Mouse (Mus musculus): ENCODE results near the gene Zmym4.
A peak's percentile ranks its signal among the peaks of the same experiment; 100 is the strongest.
"Not testable (repeated sequence)": the region's sequence is repeated elsewhere in the genome, so short reads cannot be mapped to it uniquely, and the experiment has no call there.

Gene Zmym4

DNA sequence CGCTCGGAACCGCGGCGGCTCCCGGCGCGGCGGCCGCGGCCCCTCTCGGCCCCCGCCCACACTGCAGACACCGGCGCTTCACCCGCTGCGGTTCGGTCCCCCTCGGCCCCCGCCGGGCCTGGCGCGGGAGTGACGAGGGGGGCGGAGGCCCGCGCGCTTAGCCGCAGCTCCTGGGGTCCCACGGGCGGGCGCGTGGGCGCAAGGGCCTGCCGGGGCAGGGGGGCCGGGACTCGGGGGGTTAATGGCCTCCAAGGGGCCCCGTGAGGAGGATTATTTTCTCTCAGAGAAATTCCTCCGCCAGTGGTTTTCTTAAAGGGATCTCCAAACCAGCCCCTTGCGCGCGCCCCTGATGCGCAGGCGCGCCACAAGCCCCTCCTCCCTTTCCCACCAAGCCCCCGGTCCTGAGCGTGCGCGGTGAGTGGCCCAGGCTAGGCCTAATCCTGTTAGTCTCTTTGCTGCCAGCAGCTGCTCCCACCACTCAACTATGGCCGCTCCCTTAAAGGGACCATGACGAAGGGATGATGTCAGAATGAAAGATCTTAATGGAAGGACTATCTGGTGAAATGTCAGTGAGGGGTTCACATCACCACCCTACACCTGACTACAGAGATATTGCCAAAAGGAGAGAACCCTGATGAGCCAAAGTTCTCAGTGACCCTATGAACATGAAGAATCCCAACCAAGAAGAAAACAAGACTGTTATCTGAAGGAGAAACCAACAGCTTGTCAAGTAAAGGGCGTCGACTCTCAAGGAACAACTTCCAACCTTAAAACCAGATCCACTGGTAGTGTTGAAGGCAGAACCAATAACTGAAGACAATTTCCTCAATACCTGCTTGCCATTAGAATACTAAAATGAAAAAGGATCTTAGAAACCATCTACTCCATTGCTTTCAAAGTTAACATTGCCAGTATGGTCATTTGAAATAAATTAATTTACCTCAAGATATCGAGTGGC is at the start of gene Zmym4:
Gene Zmym4, minus strand, starts transcription at position 272 of the 958 bp plus-strand sequence.
- peak; percentile 96 for DNase-seq

DNA sequence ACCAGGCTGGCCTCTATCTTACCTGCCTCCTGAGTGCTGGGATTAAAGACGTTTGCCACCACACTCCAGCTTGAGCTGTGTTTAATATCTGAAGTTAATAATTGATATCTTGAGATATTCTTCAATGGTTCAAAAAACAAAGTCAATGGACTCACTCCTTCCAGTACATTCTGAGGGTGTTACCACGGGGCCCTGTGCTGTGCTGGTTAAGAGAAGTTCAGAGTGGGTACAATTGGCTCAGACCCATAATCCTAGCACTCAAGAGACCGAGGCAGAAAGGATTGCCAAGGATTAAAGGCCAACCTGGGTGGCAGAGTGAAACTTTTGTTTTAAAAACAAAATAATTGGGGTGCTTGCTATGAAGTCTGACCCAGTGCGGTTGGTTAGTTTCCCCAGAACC is 48.4 kb upstream of the Zmym4 start:
- no peak for DNase-seq

DNA sequence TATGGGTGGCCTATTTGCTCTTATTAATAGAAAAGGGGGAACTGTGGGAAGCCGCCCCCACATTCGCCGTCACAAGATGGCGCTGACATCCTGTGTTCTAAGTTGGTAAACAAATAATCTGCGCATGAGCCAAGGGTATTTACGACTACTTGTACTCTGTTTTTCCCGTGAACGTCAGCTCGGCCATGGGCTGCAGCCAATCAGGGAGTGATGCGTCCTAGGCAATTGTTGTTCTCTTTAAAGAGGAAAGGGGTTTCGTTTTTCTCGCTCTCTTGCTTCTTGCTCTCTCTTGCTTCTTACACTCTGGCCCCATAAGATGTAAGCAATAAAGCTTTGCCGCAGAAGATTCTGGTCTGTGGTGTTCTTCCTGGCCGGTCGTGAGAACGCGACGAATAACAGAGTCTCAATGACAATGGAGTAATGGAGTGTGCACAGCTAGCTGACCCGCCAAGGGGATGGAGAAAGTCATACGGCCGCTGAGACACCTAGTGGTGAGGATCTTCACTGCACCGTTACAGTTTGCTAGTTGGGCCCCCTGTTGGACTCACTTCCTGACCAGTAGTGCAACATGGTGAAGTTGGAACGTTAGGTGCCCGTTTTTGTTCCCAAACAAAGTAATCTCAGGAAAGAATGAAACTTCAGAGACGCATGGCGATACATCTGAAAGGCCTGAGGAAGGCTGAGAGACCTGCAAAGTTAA is 47.5 kb upstream of the Zmym4 start:
- peak; percentile 82 for DNase-seq

DNA sequence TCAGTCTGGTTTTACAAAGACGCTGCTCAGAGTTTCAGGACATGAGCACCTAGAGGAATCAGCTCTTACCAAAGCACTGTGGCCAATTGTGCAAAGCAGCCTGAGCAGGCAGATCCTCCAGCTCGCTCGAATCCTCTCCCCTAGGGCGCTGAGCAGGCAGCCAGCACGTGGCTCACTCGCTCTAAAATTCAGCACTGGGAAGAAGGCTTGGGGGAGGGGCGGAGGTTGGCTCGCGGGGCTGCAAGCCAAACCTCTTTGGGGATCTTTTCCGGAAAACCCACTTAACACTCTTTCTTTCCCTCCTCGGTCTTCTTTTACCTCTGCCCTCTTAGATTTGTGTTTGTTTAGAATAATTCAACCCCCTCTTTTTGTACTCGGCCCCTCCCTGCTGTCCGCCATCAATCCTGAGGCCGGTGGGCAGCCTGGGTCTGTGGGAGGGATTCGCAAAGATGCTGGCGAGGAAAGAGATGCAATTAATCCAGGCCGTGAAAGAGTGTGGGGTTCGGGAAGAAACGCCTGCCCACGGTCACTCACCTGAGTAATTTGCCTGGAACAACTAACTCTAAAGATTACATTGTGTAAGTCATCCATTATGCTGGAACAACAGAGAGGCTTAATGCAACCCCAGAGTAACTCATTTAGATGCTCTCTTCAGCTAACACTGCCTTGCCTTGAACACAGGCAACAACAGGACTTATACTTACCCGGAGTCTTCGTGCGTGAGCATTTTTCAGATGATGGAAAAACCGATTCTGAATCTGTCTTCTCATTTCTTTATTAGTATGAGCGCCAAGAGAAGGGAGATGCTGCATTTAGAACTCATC is 37.4 kb upstream of the Zmym4 start:
- peak; percentile 62 for DNase-seq

DNA sequence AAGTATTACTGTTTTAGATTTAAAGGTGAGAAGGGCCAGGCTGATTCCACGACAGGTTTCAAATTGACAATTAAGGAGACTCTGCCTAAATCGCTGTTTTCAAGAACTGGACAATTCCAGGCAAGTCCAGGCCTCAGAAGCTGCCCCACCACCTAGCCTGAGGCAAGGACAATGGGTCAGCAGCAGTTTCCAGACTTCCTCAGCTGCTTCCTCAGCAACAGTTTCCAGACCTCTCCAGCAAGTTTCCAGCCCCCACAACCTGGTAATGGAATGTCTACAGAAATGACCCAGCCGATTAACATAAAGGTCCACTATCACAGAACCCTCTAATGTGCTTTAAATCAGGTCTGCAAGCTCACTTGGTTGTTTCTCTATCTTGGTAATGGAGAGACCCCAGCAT is 36.4 kb upstream of the Zmym4 start:
- no peak for DNase-seq

DNA sequence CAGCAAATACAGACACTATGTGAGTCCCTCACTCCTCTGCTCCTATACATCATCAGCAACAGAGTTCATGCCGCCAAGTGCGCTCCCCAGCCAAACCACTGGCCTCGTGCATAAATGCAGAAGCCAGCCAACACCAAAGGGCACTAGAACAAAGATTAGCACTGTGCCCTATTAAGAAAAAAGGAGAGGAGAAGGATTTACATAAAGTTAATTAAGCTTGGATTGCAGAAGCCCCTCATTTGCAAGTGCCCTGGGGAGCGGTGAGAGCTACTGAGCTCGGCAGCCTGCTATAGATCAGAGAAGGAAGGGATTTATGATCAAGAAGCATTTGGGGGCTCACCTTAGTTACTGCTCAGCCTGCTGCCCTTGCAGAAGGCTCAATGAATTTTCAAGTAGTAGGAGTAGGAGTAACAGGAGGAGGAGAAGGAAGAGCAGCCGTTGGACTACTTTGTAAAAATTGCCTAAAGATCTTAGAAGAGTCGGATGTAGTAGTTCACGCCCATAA is 32.7 kb upstream of the Zmym4 start:
- DNase-seq = no peak

DNA sequence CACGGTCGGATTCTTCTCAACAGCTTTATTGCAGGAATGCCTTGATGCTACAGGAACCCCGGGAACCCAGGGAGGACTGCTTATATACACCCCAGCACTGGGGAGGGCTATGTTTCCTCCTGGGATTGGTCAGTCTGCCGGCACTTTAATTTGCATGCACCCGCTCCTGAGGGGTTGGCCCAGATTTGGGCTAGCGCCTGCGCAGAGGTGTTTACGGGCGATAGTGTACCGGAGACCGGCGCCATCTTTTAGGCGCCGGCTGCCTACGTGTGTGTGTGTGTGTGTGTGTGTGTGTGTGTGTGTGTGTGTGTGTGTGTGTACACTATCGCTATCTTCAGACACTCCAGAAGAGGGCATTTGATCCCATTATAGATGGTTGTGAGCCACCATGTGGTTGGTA is 31.4 kb upstream of the Zmym4 start:
- not testable (repeated sequence) for DNase-seq

DNA sequence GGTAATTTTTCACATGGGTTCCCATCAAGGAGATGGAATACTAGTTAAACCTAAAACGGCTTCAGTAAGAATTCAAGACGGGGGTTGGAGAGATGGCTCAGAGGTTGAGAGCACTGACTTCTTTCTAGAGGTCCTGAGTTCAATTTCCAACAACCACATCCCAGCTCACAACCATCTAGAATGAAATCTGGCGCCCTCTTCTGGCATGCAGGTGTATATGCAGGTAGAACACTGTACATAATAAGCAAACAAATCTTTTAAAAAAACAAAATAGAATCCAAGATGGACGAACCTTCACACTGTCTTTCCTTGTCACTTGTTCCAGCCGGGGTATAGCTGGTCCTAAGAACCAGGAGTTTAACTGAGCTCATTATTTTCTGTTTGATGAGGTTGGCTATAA is 24.4 kb upstream of the Zmym4 start:
- no peak for DNase-seq

DNA sequence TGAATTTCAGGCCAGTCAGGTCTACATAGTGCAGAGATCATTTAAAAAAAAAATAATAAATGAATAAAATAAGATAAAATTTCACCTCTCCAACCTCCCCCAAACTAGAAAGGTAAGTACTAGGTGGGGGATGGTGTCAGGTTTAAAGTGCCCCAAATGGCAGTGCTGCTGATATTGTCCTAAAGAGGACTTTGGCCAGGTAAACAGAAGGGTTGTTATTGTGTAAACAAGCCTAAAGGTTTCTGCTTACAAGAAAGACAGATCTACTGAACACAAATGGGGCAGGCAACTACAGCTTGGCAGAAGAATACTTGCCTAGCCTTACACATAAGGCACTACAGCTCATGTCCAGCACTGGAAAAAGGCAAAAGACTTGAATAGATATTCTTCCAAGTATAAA is 22.6 kb upstream of the Zmym4 start:
- no peak for DNase-seq

DNA sequence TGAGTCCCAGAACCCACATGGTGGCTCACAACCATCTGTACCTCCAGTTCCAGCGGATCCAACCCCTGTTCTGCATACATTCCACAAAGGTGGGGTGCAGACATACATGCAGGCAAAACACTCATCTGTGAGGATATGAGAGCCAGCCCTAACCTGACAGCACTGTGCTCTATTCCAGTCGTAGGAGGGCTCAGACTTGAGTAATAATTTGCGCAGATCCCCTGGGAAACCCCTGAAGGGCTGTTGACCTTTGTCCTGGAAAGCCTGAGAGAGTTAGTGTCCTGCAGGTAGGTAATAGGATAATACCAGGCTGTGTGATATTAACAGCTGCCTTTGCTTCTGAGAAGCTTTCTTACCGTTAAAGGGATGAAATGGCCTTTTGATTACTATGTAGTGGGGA is 20.6 kb upstream of the Zmym4 start:
- DNase-seq = no peak

DNA sequence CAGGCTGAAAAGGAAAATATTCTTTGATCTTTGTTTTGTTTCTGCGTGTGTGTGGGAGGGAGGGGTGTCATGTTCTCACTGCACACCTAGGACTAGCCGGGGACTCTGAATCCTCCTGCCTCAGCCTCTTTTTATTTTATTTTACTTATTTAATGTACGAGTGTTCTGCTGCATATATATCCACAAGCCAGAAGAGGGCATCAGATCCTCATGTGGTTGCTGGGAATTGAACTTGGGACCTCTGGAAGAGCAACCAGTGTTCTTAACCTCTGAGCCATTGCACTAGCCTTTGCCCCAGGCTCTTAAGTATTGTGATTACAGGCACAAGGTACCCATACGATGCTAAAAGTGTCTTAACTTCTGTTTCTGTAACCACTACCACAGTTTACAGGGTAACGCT is 18.8 kb upstream of the Zmym4 start:
- no peak for DNase-seq

DNA sequence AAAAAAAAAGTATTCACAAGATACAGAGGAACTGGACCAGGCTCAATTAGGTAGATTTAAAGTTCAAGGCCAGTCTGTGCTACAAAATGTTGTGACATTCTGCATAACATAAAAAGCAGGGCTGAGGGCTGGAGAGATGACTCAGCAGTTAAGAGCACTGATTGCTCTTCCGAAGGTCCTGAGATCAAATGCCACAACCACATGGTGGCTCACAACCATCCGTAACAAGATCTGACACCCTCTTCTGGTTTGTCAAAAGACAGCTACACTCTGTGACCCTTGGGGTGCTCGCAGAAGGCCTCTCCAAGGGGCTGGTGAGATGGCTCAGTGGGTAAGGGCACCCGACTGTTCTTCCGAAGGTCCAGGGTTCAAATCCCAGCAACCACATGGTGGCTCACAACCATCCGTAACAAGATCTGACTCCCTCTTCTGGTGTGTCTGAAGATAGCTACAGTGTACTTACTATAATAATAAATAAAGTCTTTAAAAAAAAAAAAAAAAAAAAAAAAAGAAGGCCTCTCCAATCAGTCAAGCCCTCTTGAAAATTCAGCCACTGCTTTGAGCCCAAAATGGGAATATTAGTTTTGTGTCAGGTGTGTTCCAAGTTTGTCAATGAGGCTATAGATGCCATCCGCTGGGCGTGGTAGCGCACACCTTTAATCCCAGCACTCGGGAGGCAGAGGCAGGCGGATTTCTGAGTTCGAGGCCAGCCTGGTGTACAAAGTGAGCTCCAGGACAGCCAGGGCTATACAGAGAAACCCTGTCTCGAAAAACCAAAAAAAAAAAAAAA is 16.0 kb upstream of the Zmym4 start:
- DNase-seq = not testable (repeated sequence)

DNA sequence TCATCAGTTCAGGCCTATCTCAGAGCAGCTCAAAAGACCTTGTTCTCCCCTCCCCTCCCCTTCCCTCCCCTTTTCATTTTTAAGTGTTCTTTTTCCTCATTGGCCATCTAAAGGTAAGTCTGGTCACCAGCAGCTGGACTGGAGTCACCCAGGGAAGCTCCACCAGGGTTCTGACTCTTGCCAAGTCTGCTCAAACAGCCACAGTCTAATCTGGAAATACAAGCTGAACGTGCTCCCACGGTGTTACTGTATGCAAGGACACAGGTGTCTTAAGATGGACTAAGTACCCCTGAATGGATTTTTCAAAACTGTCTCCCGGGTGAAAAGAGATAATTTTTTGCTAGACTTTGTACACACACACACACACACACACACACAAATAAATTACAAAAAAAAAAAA is 15.4 kb upstream of the Zmym4 start:
- no peak for DNase-seq

DNA sequence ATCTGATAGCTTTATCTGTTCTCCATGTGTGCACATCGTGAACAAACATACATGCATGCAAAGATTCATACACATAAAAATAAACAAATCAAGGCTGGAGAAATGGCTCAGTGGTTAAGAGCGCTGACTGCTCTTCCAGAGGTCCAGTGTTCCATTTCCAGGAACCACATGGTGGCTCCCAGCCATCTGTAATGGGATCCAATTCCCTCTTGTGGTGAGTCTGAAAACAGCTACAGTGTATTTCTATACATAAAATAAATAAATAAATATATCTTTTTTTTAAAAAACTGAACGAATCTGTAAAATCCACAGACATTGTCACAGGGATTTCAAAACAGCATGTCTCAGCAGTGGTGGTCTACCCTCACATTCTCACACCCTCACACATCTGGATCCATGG is 10.8 kb upstream of the Zmym4 start:
- DNase-seq = no peak

DNA sequence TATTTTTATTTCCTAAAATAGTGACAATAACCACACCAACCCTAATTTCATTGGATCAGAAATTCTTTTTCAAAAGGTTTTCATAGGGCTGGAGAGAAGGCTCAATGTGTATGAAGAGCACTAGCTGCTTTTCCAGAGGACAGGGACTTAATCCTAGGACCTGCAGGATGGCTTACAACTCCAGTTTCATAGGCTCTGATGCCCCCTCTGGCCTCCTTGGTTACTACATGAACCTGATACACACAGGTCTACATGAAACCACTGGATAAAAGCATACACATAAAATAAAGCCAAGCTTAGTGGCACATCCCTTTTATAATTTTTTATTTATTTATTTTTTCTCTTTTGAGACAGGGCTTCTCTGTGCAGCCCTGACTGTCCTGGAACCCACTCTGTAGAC is 9.5 kb upstream of the Zmym4 start:
- DNase-seq = no peak

DNA sequence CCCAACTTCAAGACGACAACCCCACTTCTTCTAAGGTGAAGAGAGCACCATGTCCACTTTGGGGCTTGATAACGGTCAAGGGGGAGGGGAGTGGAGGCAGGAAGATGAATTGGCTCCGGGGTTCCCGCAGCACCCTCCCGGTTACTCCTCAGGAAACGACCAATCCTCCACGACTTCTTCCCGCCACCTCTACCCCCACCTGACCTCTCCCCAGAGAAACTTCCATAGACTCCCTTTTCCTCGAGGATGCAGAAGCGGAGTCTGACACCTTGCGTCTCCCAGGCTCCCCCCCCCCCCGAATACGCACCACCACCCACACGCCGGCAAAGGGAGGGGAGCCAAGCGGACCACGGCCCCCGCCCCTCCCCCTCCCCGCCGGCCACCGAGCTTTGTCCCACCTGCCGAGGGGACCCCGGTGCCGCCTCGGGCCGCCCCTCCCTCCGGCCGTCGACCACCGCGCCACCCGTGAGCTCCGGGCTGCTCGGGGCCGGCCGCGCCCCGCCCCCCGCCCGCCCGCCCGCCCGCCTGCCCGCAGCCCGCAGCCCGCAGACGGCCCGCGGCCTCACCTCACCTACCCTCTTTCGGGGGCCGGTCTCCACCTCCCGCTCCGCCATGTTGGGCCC is 583 bp downstream of the Zmym4 start:
- DNase-seq = no peak

DNA sequence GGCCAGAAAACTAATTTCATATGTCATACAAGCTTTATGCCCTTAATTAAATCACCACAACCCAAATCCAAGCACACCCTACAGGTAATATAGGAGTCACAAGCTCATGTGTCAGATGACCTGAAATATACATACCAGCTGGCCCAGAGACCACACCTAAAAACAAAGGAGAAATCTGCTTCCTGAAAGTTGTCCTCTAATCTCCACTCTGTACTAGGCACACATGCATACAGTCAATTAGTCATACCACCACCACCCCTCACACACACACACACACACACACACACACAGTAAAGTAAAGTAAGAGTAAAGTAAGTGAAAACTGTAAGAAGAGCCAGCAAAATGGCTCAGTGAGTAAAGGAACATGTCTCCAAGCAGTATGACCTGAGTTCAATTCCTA is 9.3 kb downstream of the Zmym4 start:
- no peak for DNase-seq

DNA sequence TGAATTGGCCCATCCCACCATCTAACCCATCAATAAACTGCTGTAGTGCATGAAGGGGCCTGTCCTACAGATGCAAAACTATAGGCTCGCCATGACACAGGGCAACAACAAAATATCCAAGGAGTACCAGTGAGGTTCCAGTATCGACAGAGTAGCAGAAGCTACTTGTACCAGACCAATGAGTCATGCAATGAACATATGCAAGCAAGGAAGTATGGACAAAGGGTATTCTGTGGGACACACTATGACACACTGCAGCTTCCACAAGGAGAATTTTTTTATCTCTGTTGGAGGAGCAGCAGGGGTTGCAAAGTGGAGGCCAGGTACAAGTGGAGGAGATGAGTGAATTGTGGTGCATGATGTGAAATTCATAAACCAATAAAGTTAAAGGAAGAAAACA is 9.7 kb downstream of the Zmym4 start:
- DNase-seq = no peak

DNA sequence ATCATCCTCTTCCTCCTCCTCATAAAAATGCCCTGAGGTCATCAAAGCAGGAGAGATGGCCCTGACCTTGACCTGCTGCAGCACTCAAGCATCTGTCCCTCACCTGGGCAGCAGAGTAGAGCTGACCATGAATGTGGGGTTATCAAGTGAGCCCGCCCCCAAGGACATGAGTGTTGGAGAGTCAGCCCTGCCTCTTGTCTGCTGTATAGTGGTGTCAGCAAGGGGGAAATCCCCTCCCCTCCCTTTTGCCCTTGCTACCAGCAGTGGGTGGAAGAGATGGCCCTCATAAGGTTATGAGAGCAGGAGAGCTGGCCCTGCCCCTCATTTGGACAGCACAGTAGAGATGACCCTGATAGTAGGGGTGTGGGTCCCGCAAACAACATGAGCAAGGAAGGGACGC is 10.5 kb downstream of the Zmym4 start:
- DNase-seq = no peak

DNA sequence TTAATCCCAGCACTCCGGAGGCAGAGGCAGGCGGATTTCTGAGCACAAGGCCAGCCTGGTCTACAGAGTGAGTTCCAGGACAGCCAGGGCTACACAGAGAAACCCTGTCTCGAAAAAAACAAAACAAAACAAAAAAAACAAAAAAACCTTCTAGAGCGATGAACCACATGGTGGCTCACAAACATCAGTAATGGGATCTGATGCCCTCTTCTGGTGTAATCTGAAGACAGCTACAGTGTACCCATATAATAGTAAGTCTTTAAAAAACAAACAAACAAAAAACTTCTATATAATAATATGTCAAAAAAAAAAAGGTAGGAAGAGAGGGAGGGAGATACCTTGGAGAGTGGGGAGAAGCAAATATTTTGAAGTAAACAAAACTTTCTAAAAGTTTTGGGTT is 17.1 kb downstream of the Zmym4 start:
- DNase-seq = not testable (repeated sequence)

DNA sequence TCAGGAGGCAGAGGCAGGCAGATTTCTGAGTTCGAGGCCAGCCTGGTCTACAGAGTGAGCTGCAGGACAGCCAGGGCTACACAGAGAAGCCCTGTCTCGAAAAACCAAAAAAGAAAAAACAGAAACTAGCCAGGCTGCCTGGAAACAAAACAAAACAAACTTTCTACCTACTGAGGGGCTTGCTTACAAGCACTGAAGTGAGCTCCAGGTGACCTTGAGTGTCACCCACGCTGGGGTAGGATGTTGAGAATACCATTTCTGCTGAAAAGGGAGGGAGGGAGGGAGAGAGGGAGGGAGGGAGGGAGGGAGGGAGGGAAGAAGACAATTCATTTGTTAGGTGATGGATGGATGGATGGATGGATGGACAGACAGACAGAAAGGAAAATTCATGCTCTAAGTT is 24.5 kb downstream of the Zmym4 start:
- DNase-seq = no peak

DNA sequence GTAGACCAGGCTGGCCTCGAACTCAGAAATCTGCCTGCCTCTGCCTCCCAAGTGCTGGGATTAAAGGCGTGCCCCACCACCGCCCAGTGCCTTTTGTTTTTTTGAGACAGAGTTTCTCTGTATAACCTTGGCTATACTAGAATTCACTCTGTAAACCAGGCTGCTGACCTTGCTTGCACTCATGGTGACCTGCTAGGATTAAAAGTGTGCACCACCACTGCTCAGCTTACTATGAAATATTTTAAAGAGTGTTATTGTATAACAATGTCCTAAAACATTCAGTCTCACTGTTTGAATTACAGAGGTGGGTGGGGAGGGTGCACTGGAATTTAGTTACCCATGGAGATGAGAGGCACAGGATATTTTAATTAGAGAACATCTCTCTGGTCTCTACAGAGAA is 25.1 kb downstream of the Zmym4 start:
- no peak for DNase-seq
